ENCODE assay signal across 23 mouse cellular contexts in genomic region chr4:62543782-62544181, GRCm38 (mm10). TPM values are rescaled to one million over a fixed set of nuclear protein-coding genes. Genes with fewer than 3 reads are reported as not detected.
DNase-seq lines count a peak whose midpoint lies in the region; ATAC-seq lines count a peak whose summit lies in the region.
"Had no signal": no experiment of that assay in that cellular context is flagged by ENCODE, and none has a peak within 500 bp of the region (broad histone marks: within the 10 kb centered on the region; RNA-seq: fewer than 3 reads in every experiment).

No protein-coding gene starts in this region.

- no peak overlapping the region for H3K9ac ChIP-seq in midbrain, embryonic 13.5 days (replicated peaks)
- H3K9ac ChIP-seq: embryonic facial prominence, embryonic 13.5 days; embryonic facial prominence, embryonic 15.5 days; forebrain, embryonic 13.5 days had no signal

- H3K27ac ChIP-seq in midbrain, embryonic 13.5 days: no peak overlapping the region
- H3K27ac ChIP-seq: embryonic facial prominence, embryonic 13.5 days; embryonic facial prominence, embryonic 15.5 days; forebrain, embryonic 10.5 days; forebrain, embryonic 13.5 days had no signal

- no peaks in the 10 kb centered on the region for H3K27me3 ChIP-seq in midbrain, embryonic 13.5 days
- H3K27me3 ChIP-seq: embryonic facial prominence, embryonic 13.5 days; embryonic facial prominence, embryonic 15.5 days; forebrain, embryonic 13.5 days; Patski had no signal

- DNase-seq in frontal cortex, adult 2 months (ENCODE audit: extremely low spot score in 1 of 2, low spot score in 1 of 2): no peak
- peak; percentile 18 for DNase-seq in NIH3T3 (ENCODE audit: low read depth)
- DNase-seq in spleen, postnatal 36 days (ENCODE audit: low spot score in 2 of 2): no peak
- DNase-seq: adrenal gland, adult 2 months; adrenal gland, postnatal 10 days; adrenal gland, postnatal 25 days; cerebellum, adult 11 months; cerebellum, adult 18-20 months; cerebellum, adult 8-10 months; cerebellum, adult 9-11 months; cerebellum, postnatal 14 days; cerebellum, postnatal 36 days; embryo, embryonic 11 days had no signal

- H3K4me3 ChIP-seq in midbrain, embryonic 13.5 days (replicated peaks): no peak overlapping the region
- H3K4me3 ChIP-seq: embryonic facial prominence, embryonic 13.5 days; embryonic facial prominence, embryonic 15.5 days; erythroblast, embryonic 14.5 days; forebrain, embryonic 10.5 days; forebrain, embryonic 13.5 days had no signal

- H3K9me3 ChIP-seq in midbrain, embryonic 13.5 days: no peaks in the 10 kb centered on the region
- H3K9me3 ChIP-seq: embryonic facial prominence, embryonic 13.5 days; embryonic facial prominence, embryonic 15.5 days; forebrain, embryonic 10.5 days; forebrain, embryonic 13.5 days had no signal

- no peaks in the 10 kb centered on the region for H3K36me3 ChIP-seq in midbrain, embryonic 13.5 days
- H3K36me3 ChIP-seq: embryonic facial prominence, embryonic 13.5 days; embryonic facial prominence, embryonic 15.5 days; forebrain, embryonic 10.5 days had no signal

- WGBS in midbrain, embryonic 13.5 days: 87% methylated on average over 6 of the region's 6 CpGs

- ATAC-seq in frontal cortex, adult (ENCODE audit: low TSS enrichment): peak; percentile 73; the same call in 1 of the 2 replicates
- ATAC-seq in midbrain, embryonic 13.5 days: no peak
- ATAC-seq: activated CD4-positive, CD25-positive, alpha-beta regulatory T cell, adult 4 months; forebrain, embryonic 13.5 days; forebrain, embryonic 16.5 days; Patski had no signal

- no peak overlapping the region for H3K4me2 ChIP-seq in midbrain, embryonic 13.5 days (replicated peaks)
- H3K4me2 ChIP-seq: embryonic facial prominence, embryonic 13.5 days; embryonic facial prominence, embryonic 15.5 days; forebrain, embryonic 13.5 days had no signal

- no peaks in the 10 kb centered on the region for H3K4me1 ChIP-seq in midbrain, embryonic 13.5 days (replicated peaks)
- H3K4me1 ChIP-seq: embryonic facial prominence, embryonic 13.5 days; embryonic facial prominence, embryonic 15.5 days; forebrain, embryonic 10.5 days; forebrain, embryonic 13.5 days had no signal

RNA-seq across cellular contexts. Expression of gene Rgs3, which starts 15.9 kb away (rescaled TPM):
- 46.3 and 48.4 TPM in 2 replicates for polyA plus RNA-seq in frontal cortex, adult 2 months (2012; rRNA removed)
- polyA plus RNA-seq in midbrain, embryonic 13.5 days (2015; fragmentation: Nextera tagmentation; extraction: Ambion mirVana): 65.9 and 70.0 TPM in 2 replicates

RNA-seq across cellular contexts. Expression of gene 4933430I17Rik, which starts 18.6 kb away (rescaled TPM):
- 0.44 TPM in 2 replicates for polyA plus RNA-seq in frontal cortex, adult 2 months (2012; rRNA removed)
- polyA plus RNA-seq in midbrain, embryonic 13.5 days (2015; fragmentation: Nextera tagmentation; extraction: Ambion mirVana): 1.1 and 1.5 TPM in 2 replicates
- polyA plus RNA-seq: erythroblast, embryonic 14.5 days had no signal

RNA-seq across cellular contexts. Expression of gene Pole3, which starts 18.9 kb away (rescaled TPM):
- 30.6 and 31.3 TPM in 2 replicates for polyA plus RNA-seq in frontal cortex, adult 2 months (2012; rRNA removed)
- polyA plus RNA-seq in midbrain, embryonic 13.5 days (2015; fragmentation: Nextera tagmentation; extraction: Ambion mirVana): 81.3 and 87.2 TPM in 2 replicates

RNA-seq across cellular contexts. Expression of gene Alad, which starts 24.1 kb away (rescaled TPM):
- 37.2 and 43.1 TPM in 2 replicates for polyA plus RNA-seq in frontal cortex, adult 2 months (2012; rRNA removed)
- polyA plus RNA-seq in midbrain, embryonic 13.5 days (2015; fragmentation: Nextera tagmentation; extraction: Ambion mirVana): 59.8 and 65.4 TPM in 2 replicates

RNA-seq across cellular contexts. Expression of gene Hdhd3, which starts 40.5 kb away (rescaled TPM):
- polyA plus RNA-seq in frontal cortex, adult 2 months (2012; rRNA removed): 6.8 and 8.0 TPM in 2 replicates
- 13.2 and 14.3 TPM in 2 replicates for polyA plus RNA-seq in midbrain, embryonic 13.5 days (2015; fragmentation: Nextera tagmentation; extraction: Ambion mirVana)
